Mouse (Mus musculus) kidney, adult 2 months (tissue): Measurements from ENCODE around the gene Astn2.

Experiments
- CTCF ChIP-seq: fragments of 200-500 bp; conservative IDR thresholded peaks from 2 replicates; pipeline ENCODE4 v1.5.1; 2011; ENCODE audit warnings: low read depth, mild to moderate bottlenecking, control low read depth, low read length, moderate library complexity, mixed read lengths; ENCODE audit not compliant: insufficient read depth, insufficient read length
- POLR2A ChIP-seq: fragments of 200-500 bp; IDR thresholded peaks from one replicate; pipeline ENCODE4 v1.6.1; 2011; ENCODE audit warnings: low read depth, low read length, control low read depth

- TF ChIP-seq POLR2A (no peak), CTCF (no peak)
These were observed 686.5 kb downstream of the Astn2 start for GRCm38 (mm10) chr4:65717899-65718298.
